Mouse (Mus musculus) CH12.LX (cell line): Measurements from ENCODE around the gene Vax1. TPM values are rescaled to one million over a fixed set of nuclear protein-coding genes. Genes with fewer than 3 reads are reported as not detected.

Source experiments
- DNase-seq: peaks from one replicate; pipeline ENCODE4 v3.0.0-alpha.2; 2013; ENCODE audit errors: extremely low read depth
- H3K27ac ChIP-seq: 2 replicates; pipeline ENCODE4 v1.5.1; 2012; ENCODE audit warnings: low read depth, mild to moderate bottlenecking, control low read depth, moderate library complexity; ENCODE audit not compliant: insufficient read depth
- H3K27me3 ChIP-seq: replicated peaks from 2 replicates; pipeline ENCODE3; 2012; ENCODE audit warnings: inconsistent platforms
- H3K36me3 ChIP-seq, 2 experiments: replicated peaks in 1 of 2; 2 replicates each; pipeline versions ENCODE3 to v1.6.1; 2012; ENCODE audit warnings: inconsistent platforms in 1 of 2, low read length in 1 of 2, mild to moderate bottlenecking in 1 of 2, mixed read lengths in 1 of 2, moderate library complexity in 1 of 2; ENCODE audit not compliant: control insufficient read depth in 1 of 2, insufficient read depth in 1 of 2
- H3K4me1 ChIP-seq, 2 experiments: 2 replicates each; pipeline ENCODE4 v1.6.1; 2012; ENCODE audit warnings: inconsistent platforms in 1 of 2, moderate library complexity in 1 of 2; ENCODE audit not compliant: insufficient read depth in 2 of 2, control insufficient read depth in 1 of 2
- H3K4me2 ChIP-seq: 2 replicates; pipeline ENCODE4 v1.6.1; 2012; ENCODE audit warnings: low read depth, mild to moderate bottlenecking, control low read depth; ENCODE audit not compliant: poor library complexity, insufficient read depth, severe bottlenecking
- H3K4me3 ChIP-seq, 3 experiments: fragments of 150-350 bp in 1 of 3; sonication (generic) in 1 of 3; replicated peaks in 1 of 3; 2 replicates each; pipeline versions ENCODE3 to v1.5.1; 2011 to 2012; ENCODE audit warnings: low read depth in 2 of 3, low read length in 2 of 3, mild to moderate bottlenecking in 2 of 3, moderate library complexity in 2 of 3, control low read depth in 1 of 3, improper control_type of control experiment in 1 of 3, inconsistent platforms in 1 of 3, mixed read lengths in 1 of 3; ENCODE audit not compliant: poor library complexity in 1 of 3
- H3K79me2 ChIP-seq: replicated peaks from 2 replicates; pipeline ENCODE4 v1.6.1; 2012; ENCODE audit warnings: mild to moderate bottlenecking, moderate library complexity; ENCODE audit not compliant: control insufficient read depth, poor library complexity, insufficient read depth, severe bottlenecking; ENCODE audit errors: extremely low read depth
- H3K9ac ChIP-seq: 2 replicates; pipeline ENCODE4 v1.6.1; 2012; ENCODE audit warnings: low read depth, mild to moderate bottlenecking, control low read depth, moderate library complexity; ENCODE audit not compliant: insufficient read depth
- H3K9me3 ChIP-seq: replicated peaks from 2 replicates; pipeline ENCODE3; 2012; ENCODE audit warnings: low read length, inconsistent platforms, mixed read lengths
- CHD1 ChIP-seq: IDR thresholded peaks from 2 replicates; pipeline ENCODE4 v1.6.1; 2012; ENCODE audit warnings: low read depth, low read length, improper control_type of control experiment, inconsistent platforms
- CHD2 ChIP-seq: IDR thresholded peaks from 2 replicates; pipeline ENCODE4 v1.6.1; 2011; ENCODE audit warnings: low read length, improper control_type of control experiment
- CTCF ChIP-seq, 2 experiments: IDR thresholded peaks in 1 of 2; conservative IDR thresholded peaks in 1 of 2; 2 replicates each; pipeline ENCODE4 v1.5.1; 2011 to 2012; ENCODE audit warnings: low read depth in 2 of 2, low read length in 2 of 2, improper control_type of control experiment in 1 of 2, inconsistent platforms in 1 of 2, mild to moderate bottlenecking in 1 of 2, moderate library complexity in 1 of 2
- HCFC1 ChIP-seq: IDR thresholded peaks from 2 replicates; pipeline ENCODE4 v1.6.1; 2012; ENCODE audit warnings: low read depth, mild to moderate bottlenecking, inconsistent platforms, low read length, improper control_type of control experiment
- JUN ChIP-seq: IDR thresholded peaks from 2 replicates; pipeline ENCODE4 v1.6.1; 2011; ENCODE audit warnings: low read depth, mild to moderate bottlenecking, low read length, improper control_type of control experiment, moderate library complexity; ENCODE audit not compliant: insufficient read depth
- JUND ChIP-seq: conservative IDR thresholded peaks from 2 replicates; pipeline ENCODE4 v1.6.1; 2011; ENCODE audit warnings: low read depth, low read length, improper control_type of control experiment
- MAFK ChIP-seq: IDR thresholded peaks from 2 replicates; pipeline ENCODE4 v1.6.1; 2011; ENCODE audit warnings: low read length, improper control_type of control experiment; ENCODE audit not compliant: insufficient replicate concordance
- MAX ChIP-seq: IDR thresholded peaks from 2 replicates; pipeline ENCODE4 v1.6.1; 2011; ENCODE audit warnings: low read length, improper control_type of control experiment
- MXI1 ChIP-seq: IDR thresholded peaks from 2 replicates; pipeline ENCODE4 v1.6.1; 2011; ENCODE audit warnings: mild to moderate bottlenecking, low read depth, low read length, improper control_type of control experiment
- NELFE ChIP-seq: IDR thresholded peaks from 2 replicates; pipeline ENCODE4 v1.6.1; 2011; ENCODE audit warnings: low read depth, low read length, improper control_type of control experiment
- POLR2A ChIP-seq: IDR thresholded peaks from 2 replicates; pipeline ENCODE4 v1.6.1; 2011; ENCODE audit warnings: low read depth, mild to moderate bottlenecking, improper control_type of control experiment, low read length
- RAD21 ChIP-seq: IDR thresholded peaks from 2 replicates; pipeline ENCODE4 v1.6.1; 2011; ENCODE audit warnings: low read depth, mild to moderate bottlenecking, low read length, improper control_type of control experiment, moderate library complexity
- RCOR1 ChIP-seq: conservative IDR thresholded peaks from 2 replicates; pipeline ENCODE4 v1.6.1; 2012; ENCODE audit warnings: low read depth, mild to moderate bottlenecking, inconsistent platforms, low read length, improper control_type of control experiment
- SIN3A ChIP-seq: IDR thresholded peaks from 2 replicates; pipeline ENCODE4 v1.6.1; 2012; ENCODE audit warnings: low read length, improper control_type of control experiment, inconsistent platforms
- SMC3 ChIP-seq: IDR thresholded peaks from 2 replicates; pipeline ENCODE4 v1.6.1; 2011; ENCODE audit warnings: low read depth, low read length, improper control_type of control experiment
- UBTF ChIP-seq: IDR thresholded peaks from 2 replicates; pipeline ENCODE4 v1.6.1; 2012; ENCODE audit warnings: low read depth, mild to moderate bottlenecking, inconsistent platforms, low read length, improper control_type of control experiment, moderate library complexity
- USF2 ChIP-seq: conservative IDR thresholded peaks from 2 replicates; pipeline ENCODE4 v1.6.1; 2011; ENCODE audit warnings: low read depth, low read length, improper control_type of control experiment
- dilution Hi-C: fragments of 300-500 bp; cut with MboI; formaldehyde crosslinking; loops from 2 replicates; pipeline ENCODE4 v1.14.3; 2020; ENCODE audit warnings: low sequenced_read_pairs; ENCODE audit not compliant: extremely low pct_unique_long_range_greater_than_20kb, extremely low pct_ligation_motif_present
- in situ Hi-C: fragments of 300-500 bp; cut with MboI; formaldehyde crosslinking; loops from 3 replicates; pipeline ENCODE4 v1.14.3; 2019; ENCODE audit warnings: low sequenced_read_pairs, low pct_ligation_motif_present, low pct_unique_long_range_greater_than_20kb, mixed read lengths
- polyA plus RNA-seq: library from polyadenylated mRNA; unstranded; fragments of >175 nt; gene quantifications from 2 replicates; pipeline ENCODE4 v1.2.1, GENCODE M21; 2012; ENCODE audit warnings: low read depth; ENCODE audit not compliant: insufficient read length
- total RNA-seq, 2 experiments: library from RNA; depleted of rRNA; stranded (reverse); fragments of 300-350 nt in 1 of 2; fragments of >200 nt in 1 of 2; gene quantifications; 2 replicates each; pipeline ENCODE4 v1.2.3; 2012 to 2014

The Vax1 gene
- total and polyA plus RNA-seq, 3 experiments = not detected

DNA sequence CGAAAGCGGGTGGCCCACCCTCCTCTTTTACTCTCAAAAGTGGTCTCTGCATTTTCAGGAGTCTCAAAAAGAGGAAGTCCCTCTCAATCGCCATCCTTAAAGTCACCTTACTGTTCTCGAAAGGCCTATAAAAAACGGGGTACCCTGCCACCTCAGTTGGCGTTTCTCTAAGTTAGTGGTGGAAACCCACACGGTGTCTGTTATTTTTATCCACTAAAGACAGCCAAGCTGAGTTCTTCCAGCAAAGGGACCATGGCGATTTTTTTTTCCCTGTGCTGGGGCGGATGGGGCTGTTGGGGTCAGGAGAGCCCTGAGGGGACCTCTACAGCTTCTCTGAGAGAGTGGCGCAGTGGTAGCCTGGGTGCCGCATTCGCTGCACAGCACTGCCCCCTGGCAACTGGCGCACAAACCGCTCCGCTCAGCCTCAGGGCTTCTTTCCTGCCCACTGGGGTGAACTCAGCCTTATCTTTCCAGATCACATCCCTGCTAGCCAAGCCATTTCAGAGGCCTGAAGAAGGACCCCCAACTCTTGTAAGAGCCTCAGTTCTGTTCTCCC is 26.3 kb upstream of the Vax1 start:
- Histone ChIP-seq H3K4me1 (no peaks in the 10 kb centered on the region), H3K79me2 (no peaks in the 10 kb centered on the region), H3K4me3 (no peak overlapping the region)
- dilution Hi-C loops = no loop called here
- TF ChIP-seq SMC3 = peak; percentile 86
- peak; percentile 80 for TF ChIP-seq RAD21
- TF ChIP-seq MAFK = no peak
- peak in 1 of 2 experiments; percentile 82; a peak in 2 of 4 replicates for TF ChIP-seq CTCF (conservative IDR thresholded peaks at IDR 0.05 in 1 of 2, IDR thresholded peaks at IDR 0.05 in 1 of 2; ENCODE audit: low read depth in 2 of 2, low read length in 2 of 2)
- TF ChIP-seq, all 38 proteins: peak for 3
- Histone ChIP-seq H3K9me3 (peaks cover 7% of the 10 kb centered on the region), H3K27me3 (no peaks in the 10 kb centered on the region), H3K27ac (no peak overlapping the region), H3K4me2 (no peak overlapping the region), H3K9ac (no peak overlapping the region), H3K36me3 (no peaks in the 10 kb centered on the region)
- in situ Hi-C loops = no loop called here
- DNase-seq = peak; percentile 17

DNA sequence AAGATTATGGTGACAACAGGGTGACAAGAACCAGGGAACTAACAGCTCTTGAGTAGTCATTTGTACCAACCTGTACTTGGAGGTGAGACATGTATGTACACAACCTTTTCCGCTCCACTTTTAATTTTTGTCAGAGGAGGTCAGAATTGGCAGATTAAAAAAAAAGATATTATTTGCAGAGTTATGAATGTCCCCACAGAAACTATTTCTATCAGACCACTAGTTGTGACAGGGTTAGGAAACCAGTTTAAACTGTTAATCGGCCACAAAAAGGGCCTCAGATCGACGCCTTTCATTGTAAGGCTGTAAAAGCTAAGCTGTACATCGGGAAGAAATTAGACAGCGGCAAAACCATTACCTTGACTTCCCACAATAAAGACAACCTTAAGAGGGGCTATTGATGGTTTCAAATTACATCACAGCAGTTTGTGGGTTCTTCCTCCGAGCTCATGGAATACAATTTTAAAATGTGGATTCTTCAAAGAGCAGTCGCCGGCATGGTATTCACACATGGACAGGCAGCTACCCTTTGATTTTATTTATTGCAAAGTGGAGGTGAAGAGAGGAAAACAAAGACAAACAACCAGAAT is 25.4 kb upstream of the Vax1 start:
- in situ Hi-C loops (no loop called here), dilution Hi-C loops (no loop called here)
- H3K36me3 ChIP-seq = no peaks in the 10 kb centered on the region
- no peak overlapping the region for H3K27ac ChIP-seq
- no peak for DNase-seq
- peaks cover 7% of the 10 kb centered on the region for H3K9me3 ChIP-seq
- no peak for TF ChIP-seq MAX
- no peak overlapping the region for H3K4me3 ChIP-seq
- H3K27me3 ChIP-seq = no peaks in the 10 kb centered on the region
- no peak overlapping the region for H3K4me2 ChIP-seq
- H3K9ac ChIP-seq = no peak overlapping the region
- no peaks in the 10 kb centered on the region for H3K79me2 ChIP-seq
- H3K4me1 ChIP-seq = no peaks in the 10 kb centered on the region

DNA sequence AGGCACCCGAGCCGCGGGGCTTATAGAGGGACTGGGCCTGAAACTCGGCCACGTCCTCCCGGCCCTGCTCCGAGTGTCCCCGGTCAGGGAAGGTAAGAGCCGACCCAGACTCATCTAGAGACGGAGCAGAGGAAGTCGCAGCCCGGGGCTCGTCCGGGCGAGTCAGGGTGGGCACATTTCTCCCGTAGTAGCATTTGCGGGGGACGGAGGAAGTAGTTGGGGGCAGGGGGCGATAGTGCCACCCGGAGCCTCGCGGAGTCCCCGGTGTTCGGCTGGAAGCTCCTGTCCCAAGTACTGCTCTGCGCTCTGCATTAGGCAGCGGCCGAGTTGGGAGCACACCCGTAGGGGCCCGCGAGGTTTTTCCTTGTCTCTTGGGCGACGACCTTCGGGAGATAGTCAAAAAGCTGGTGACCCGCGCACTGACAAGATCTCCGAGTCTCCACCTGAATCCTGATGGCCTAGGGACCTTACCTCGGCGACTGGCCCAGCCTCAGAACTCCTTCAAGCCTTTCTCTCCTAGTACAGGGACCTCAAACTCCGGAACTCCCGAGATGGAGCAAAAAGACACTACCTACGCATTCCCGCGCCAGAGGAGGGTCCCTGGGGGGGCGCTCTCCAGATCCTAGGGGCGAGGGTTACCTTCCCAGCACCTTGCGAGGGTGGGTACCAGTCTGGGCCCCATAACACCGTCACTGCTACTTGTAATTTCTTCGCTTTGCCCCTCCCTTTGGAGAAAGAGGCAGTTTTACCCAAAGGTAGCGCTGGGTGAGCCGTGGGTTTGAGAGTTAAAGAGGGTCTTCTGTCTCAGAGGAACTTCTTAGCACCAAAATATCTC is 24.3 kb upstream of the Vax1 start:
- H3K9me3 ChIP-seq = no peaks in the 10 kb centered on the region
- peak overlapping the region in 1 of 3 experiments; percentile 30 for H3K4me3 ChIP-seq
- DNase-seq = no peak
- peak overlapping the region; percentile 59; the same call in 1 of the 2 replicates for H3K4me2 ChIP-seq
- H3K79me2 ChIP-seq = no peaks in the 10 kb centered on the region
- no peaks in the 10 kb centered on the region for H3K36me3 ChIP-seq
- H3K4me1 ChIP-seq = no peaks in the 10 kb centered on the region
- dilution Hi-C loops (no loop called here), in situ Hi-C loops (no loop called here)
- TF ChIP-seq RCOR1 (no peak), NELFE (no peak), UBTF (no peak), HCFC1 (no peak), POLR2A (no peak), SMC3 (no peak), USF2 (no peak), CTCF (conservative IDR thresholded peaks at IDR 0.05 in 1 of 2, IDR thresholded peaks at IDR 0.05 in 1 of 2; ENCODE audit: low read depth in 2 of 2, low read length in 2 of 2) (no peak), JUND (no peak), JUN (no peak), MAFK (no peak), CHD1 (no peak), MXI1 (no peak), CHD2 (no peak), SIN3A (no peak)
- H3K27me3 ChIP-seq = no peaks in the 10 kb centered on the region
- no peak overlapping the region for H3K27ac ChIP-seq
- H3K9ac ChIP-seq = peak overlapping the region; percentile 11; the same call in 1 of the 2 replicates
